Mouse (Mus musculus): Measurements from ENCODE around the gene Gm14399. TPM values are rescaled to one million over a fixed set of nuclear protein-coding genes. Genes with fewer than 3 reads are reported as not detected.

Gm14399 gene
- 25.5 TPM for polyA plus RNA-seq (2015; fragmentation: Illumina TruSeq; extraction: RNeasy Lipid Tissue Mini Kit (QIAGEN cat#74804); ENCODE audit: low read depth, low replicate concordance)

DNA sequence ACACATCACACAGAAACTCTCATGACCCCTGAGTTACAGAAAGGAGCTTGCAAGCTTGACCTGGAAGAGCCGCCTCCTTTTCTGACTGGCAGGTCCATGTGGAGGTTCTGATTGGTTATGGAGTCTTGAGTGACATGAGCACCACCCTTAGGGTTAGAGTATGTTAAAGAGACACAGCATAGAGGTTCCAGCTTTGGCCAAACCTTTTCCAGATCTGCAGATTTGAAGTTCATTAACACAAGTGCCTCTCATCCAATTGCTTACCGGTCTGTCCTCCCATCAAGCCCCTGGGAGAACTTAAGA lies at the start of gene Gm14399:
TSS of gene Gm14399 (minus strand) at position 20 of the 303 bp plus-strand sequence.

GRCm38 (mm10) chr2:175175401-175176180 lies 33.8 kb upstream of the Gm14399 start, which contains the start of gene Gm14443:
Gene Gm14443 (minus strand): TSS chr2:175175871.

Other genes starting within 250 kb of the Gm14399 start
- not detected for gene Gm14444, start 131.8 kb downstream of the Gm14399 start, polyA plus RNA-seq (2015; fragmentation: Illumina TruSeq; extraction: RNeasy Lipid Tissue Mini Kit (QIAGEN cat#74804); ENCODE audit: low read depth, low replicate concordance)
- 1.7 TPM for gene Gm14393, start 74.2 kb downstream of the Gm14399 start, polyA plus RNA-seq (2015; fragmentation: Illumina TruSeq; extraction: RNeasy Lipid Tissue Mini Kit (QIAGEN cat#74804); ENCODE audit: low read depth, low replicate concordance)
- gene Gm14443, start 33.9 kb upstream of the Gm14399 start, polyA plus RNA-seq (2015; fragmentation: Illumina TruSeq; extraction: RNeasy Lipid Tissue Mini Kit (QIAGEN cat#74804); ENCODE audit: low read depth, low replicate concordance): 2.5 TPM
- gene Gm14391, start 64.9 kb upstream of the Gm14399 start, polyA plus RNA-seq (2015; fragmentation: Illumina TruSeq; extraction: RNeasy Lipid Tissue Mini Kit (QIAGEN cat#74804); ENCODE audit: low read depth, low replicate concordance): 22.5 TPM
- gene Gm14440, start 133.1 kb upstream of the Gm14399 start, polyA plus RNA-seq (2015; fragmentation: Illumina TruSeq; extraction: RNeasy Lipid Tissue Mini Kit (QIAGEN cat#74804); ENCODE audit: low read depth, low replicate concordance): not detected
- gene Gm4631, start 196.2 kb upstream of the Gm14399 start, polyA plus RNA-seq (2015; fragmentation: Illumina TruSeq; extraction: RNeasy Lipid Tissue Mini Kit (QIAGEN cat#74804); ENCODE audit: low read depth, low replicate concordance): 54.1 TPM
- 7.4 TPM for gene Zfp968, start 230.4 kb upstream of the Gm14399 start, polyA plus RNA-seq (2015; fragmentation: Illumina TruSeq; extraction: RNeasy Lipid Tissue Mini Kit (QIAGEN cat#74804); ENCODE audit: low read depth, low replicate concordance)